Mouse (Mus musculus) CH12.LX (cell line): ENCODE results near the gene Abr. TPM values are rescaled to one million over a fixed set of nuclear protein-coding genes. Genes with fewer than 3 reads are reported as not detected.

Experiments
- DNase-seq: peaks from one replicate; pipeline ENCODE4 v3.0.0-alpha.2; 2013; ENCODE audit errors: extremely low read depth
- H3K27ac ChIP-seq: 2 replicates; pipeline ENCODE4 v1.5.1; 2012; ENCODE audit warnings: low read depth, mild to moderate bottlenecking, control low read depth, moderate library complexity; ENCODE audit not compliant: insufficient read depth
- H3K27me3 ChIP-seq: replicated peaks from 2 replicates; pipeline ENCODE3; 2012; ENCODE audit warnings: inconsistent platforms
- H3K36me3 ChIP-seq, 2 experiments: replicated peaks in 1 of 2; 2 replicates each; pipeline versions ENCODE3 to v1.6.1; 2012; ENCODE audit warnings: inconsistent platforms in 1 of 2, low read length in 1 of 2, mild to moderate bottlenecking in 1 of 2, mixed read lengths in 1 of 2, moderate library complexity in 1 of 2; ENCODE audit not compliant: control insufficient read depth in 1 of 2, insufficient read depth in 1 of 2
- H3K4me1 ChIP-seq, 2 experiments: 2 replicates each; pipeline ENCODE4 v1.6.1; 2012; ENCODE audit warnings: inconsistent platforms in 1 of 2, moderate library complexity in 1 of 2; ENCODE audit not compliant: insufficient read depth in 2 of 2, control insufficient read depth in 1 of 2
- H3K4me2 ChIP-seq: 2 replicates; pipeline ENCODE4 v1.6.1; 2012; ENCODE audit warnings: low read depth, mild to moderate bottlenecking, control low read depth; ENCODE audit not compliant: poor library complexity, insufficient read depth, severe bottlenecking
- H3K4me3 ChIP-seq, 3 experiments: fragments of 150-350 bp in 1 of 3; sonication (generic) in 1 of 3; replicated peaks in 1 of 3; 2 replicates each; pipeline versions ENCODE3 to v1.5.1; 2011 to 2012; ENCODE audit warnings: low read depth in 2 of 3, low read length in 2 of 3, mild to moderate bottlenecking in 2 of 3, moderate library complexity in 2 of 3, control low read depth in 1 of 3, improper control_type of control experiment in 1 of 3, inconsistent platforms in 1 of 3, mixed read lengths in 1 of 3; ENCODE audit not compliant: poor library complexity in 1 of 3
- H3K79me2 ChIP-seq: replicated peaks from 2 replicates; pipeline ENCODE4 v1.6.1; 2012; ENCODE audit warnings: mild to moderate bottlenecking, moderate library complexity; ENCODE audit not compliant: control insufficient read depth, poor library complexity, insufficient read depth, severe bottlenecking; ENCODE audit errors: extremely low read depth
- H3K9ac ChIP-seq: 2 replicates; pipeline ENCODE4 v1.6.1; 2012; ENCODE audit warnings: low read depth, mild to moderate bottlenecking, control low read depth, moderate library complexity; ENCODE audit not compliant: insufficient read depth
- H3K9me3 ChIP-seq: replicated peaks from 2 replicates; pipeline ENCODE3; 2012; ENCODE audit warnings: low read length, inconsistent platforms, mixed read lengths
- BHLHE40 ChIP-seq: IDR thresholded peaks from 2 replicates; pipeline ENCODE4 v1.6.1; 2011; ENCODE audit warnings: mild to moderate bottlenecking, low read depth, low read length, improper control_type of control experiment
- CHD2 ChIP-seq: IDR thresholded peaks from 2 replicates; pipeline ENCODE4 v1.6.1; 2011; ENCODE audit warnings: low read length, improper control_type of control experiment
- CTCF ChIP-seq, 2 experiments: IDR thresholded peaks in 1 of 2; conservative IDR thresholded peaks in 1 of 2; 2 replicates each; pipeline ENCODE4 v1.5.1; 2011 to 2012; ENCODE audit warnings: low read depth in 2 of 2, low read length in 2 of 2, improper control_type of control experiment in 1 of 2, inconsistent platforms in 1 of 2, mild to moderate bottlenecking in 1 of 2, moderate library complexity in 1 of 2
- E2F4 ChIP-seq: IDR thresholded peaks from 2 replicates; pipeline ENCODE4 v1.6.1; 2011; ENCODE audit warnings: low read depth, low read length, improper control_type of control experiment; ENCODE audit not compliant: insufficient replicate concordance
- ELF1 ChIP-seq: IDR thresholded peaks from 2 replicates; pipeline ENCODE4 v1.6.1; 2014; ENCODE audit warnings: low read depth, mild to moderate bottlenecking, inconsistent platforms, low read length, improper control_type of control experiment
- EP300 ChIP-seq: IDR thresholded peaks from 2 replicates; pipeline ENCODE4 v1.6.1; 2011; ENCODE audit warnings: low read length, improper control_type of control experiment
- ETS1 ChIP-seq: conservative IDR thresholded peaks from 2 replicates; pipeline ENCODE4 v1.6.1; 2012; ENCODE audit warnings: low read depth, mild to moderate bottlenecking, inconsistent platforms, low read length, improper control_type of control experiment, moderate library complexity
- GABPA ChIP-seq: IDR thresholded peaks from 2 replicates; pipeline ENCODE4 v1.6.1; 2012; ENCODE audit warnings: low read depth, low read length, improper control_type of control experiment, inconsistent platforms; ENCODE audit not compliant: insufficient replicate concordance
- HCFC1 ChIP-seq: IDR thresholded peaks from 2 replicates; pipeline ENCODE4 v1.6.1; 2012; ENCODE audit warnings: low read depth, mild to moderate bottlenecking, inconsistent platforms, low read length, improper control_type of control experiment
- KAT2A ChIP-seq: IDR thresholded peaks from 2 replicates; pipeline ENCODE4 v1.6.1; 2012; ENCODE audit warnings: low read length, improper control_type of control experiment, inconsistent platforms; ENCODE audit not compliant: insufficient replicate concordance
- MAFK ChIP-seq: IDR thresholded peaks from 2 replicates; pipeline ENCODE4 v1.6.1; 2011; ENCODE audit warnings: low read length, improper control_type of control experiment; ENCODE audit not compliant: insufficient replicate concordance
- MAX ChIP-seq: IDR thresholded peaks from 2 replicates; pipeline ENCODE4 v1.6.1; 2011; ENCODE audit warnings: low read length, improper control_type of control experiment
- MEF2A ChIP-seq: IDR thresholded peaks from 2 replicates; pipeline ENCODE4 v1.6.1; 2014; ENCODE audit warnings: low read depth, mild to moderate bottlenecking, inconsistent platforms, low read length, improper control_type of control experiment, borderline replicate concordance
- MXI1 ChIP-seq: IDR thresholded peaks from 2 replicates; pipeline ENCODE4 v1.6.1; 2011; ENCODE audit warnings: mild to moderate bottlenecking, low read depth, low read length, improper control_type of control experiment
- NELFE ChIP-seq: IDR thresholded peaks from 2 replicates; pipeline ENCODE4 v1.6.1; 2011; ENCODE audit warnings: low read depth, low read length, improper control_type of control experiment
- NRF1 ChIP-seq: IDR thresholded peaks from 2 replicates; pipeline ENCODE4 v1.6.1; 2014; ENCODE audit warnings: low read depth, mild to moderate bottlenecking, inconsistent platforms, low read length, improper control_type of control experiment, moderate library complexity
- RAD21 ChIP-seq: IDR thresholded peaks from 2 replicates; pipeline ENCODE4 v1.6.1; 2011; ENCODE audit warnings: low read depth, mild to moderate bottlenecking, low read length, improper control_type of control experiment, moderate library complexity
- RCOR1 ChIP-seq: conservative IDR thresholded peaks from 2 replicates; pipeline ENCODE4 v1.6.1; 2012; ENCODE audit warnings: low read depth, mild to moderate bottlenecking, inconsistent platforms, low read length, improper control_type of control experiment
- SMC3 ChIP-seq: IDR thresholded peaks from 2 replicates; pipeline ENCODE4 v1.6.1; 2011; ENCODE audit warnings: low read depth, low read length, improper control_type of control experiment
- TBP ChIP-seq: conservative IDR thresholded peaks from 2 replicates; pipeline ENCODE4 v1.6.1; 2011; ENCODE audit warnings: low read depth, low read length, improper control_type of control experiment
- UBTF ChIP-seq: IDR thresholded peaks from 2 replicates; pipeline ENCODE4 v1.6.1; 2012; ENCODE audit warnings: low read depth, mild to moderate bottlenecking, inconsistent platforms, low read length, improper control_type of control experiment, moderate library complexity
- USF1 ChIP-seq: IDR thresholded peaks from 2 replicates; pipeline ENCODE4 v1.6.1; 2014; ENCODE audit warnings: low read depth, mild to moderate bottlenecking, inconsistent platforms, low read length, improper control_type of control experiment
- USF2 ChIP-seq: conservative IDR thresholded peaks from 2 replicates; pipeline ENCODE4 v1.6.1; 2011; ENCODE audit warnings: low read depth, low read length, improper control_type of control experiment
- ZC3H11A ChIP-seq: IDR thresholded peaks from 2 replicates; pipeline ENCODE4 v1.6.1; 2012; ENCODE audit warnings: low read depth, mild to moderate bottlenecking, inconsistent platforms, low read length, improper control_type of control experiment
- ZKSCAN1 ChIP-seq: IDR thresholded peaks from 2 replicates; pipeline ENCODE4 v1.6.1; 2012; ENCODE audit warnings: low read depth, inconsistent platforms, low read length, improper control_type of control experiment, borderline replicate concordance
- ZMIZ1 ChIP-seq: IDR thresholded peaks from 2 replicates; pipeline ENCODE4 v1.6.1; 2012; ENCODE audit warnings: low read depth, mild to moderate bottlenecking, inconsistent platforms, low read length, improper control_type of control experiment
- ZNF384 ChIP-seq: IDR thresholded peaks from 2 replicates; pipeline ENCODE4 v1.6.1; 2012; ENCODE audit warnings: low read depth, low read length, improper control_type of control experiment, inconsistent platforms
- dilution Hi-C: fragments of 300-500 bp; cut with MboI; formaldehyde crosslinking; loops from 2 replicates; pipeline ENCODE4 v1.14.3; 2020; ENCODE audit warnings: low sequenced_read_pairs; ENCODE audit not compliant: extremely low pct_unique_long_range_greater_than_20kb, extremely low pct_ligation_motif_present
- in situ Hi-C: fragments of 300-500 bp; cut with MboI; formaldehyde crosslinking; loops from 3 replicates; pipeline ENCODE4 v1.14.3; 2019; ENCODE audit warnings: low sequenced_read_pairs, low pct_ligation_motif_present, low pct_unique_long_range_greater_than_20kb, mixed read lengths
- polyA plus RNA-seq: library from polyadenylated mRNA; unstranded; fragments of >175 nt; gene quantifications from 2 replicates; pipeline ENCODE4 v1.2.1, GENCODE M21; 2012; ENCODE audit warnings: low read depth; ENCODE audit not compliant: insufficient read length
- total RNA-seq, 2 experiments: library from RNA; depleted of rRNA; stranded (reverse); fragments of 300-350 nt in 1 of 2; fragments of >200 nt in 1 of 2; gene quantifications; 2 replicates each; pipeline ENCODE4 v1.2.3; 2012 to 2014

Abr gene
- total and polyA plus RNA-seq, 3 experiments, result 21.0 to 49.5 (median 37.4) TPM

- TF ChIP-seq ETS1 (no peak), NELFE (peak; percentile 21; the same call in 1 of the 2 replicates), ZKSCAN1 (no peak), CTCF (conservative IDR thresholded peaks at IDR 0.05 in 1 of 2, IDR thresholded peaks at IDR 0.05 in 1 of 2; ENCODE audit: low read depth in 2 of 2, low read length in 2 of 2) (peak; percentile 76 to 84), SMC3 (peak; percentile 51), NRF1 (no peak), RAD21 (peak; percentile 58), ELF1 (peak; percentile 18; the same call in 1 of the 2 replicates)
- no peak overlapping the region for H3K4me2 ChIP-seq
- no peak overlapping the region for H3K9ac ChIP-seq
- no peaks in the 10 kb centered on the region for H3K27me3 ChIP-seq
- in situ Hi-C loops, result no loop called here
- H3K27ac ChIP-seq, result no peak overlapping the region
- peak; percentile 78 for DNase-seq
- no peaks in the 10 kb centered on the region for H3K9me3 ChIP-seq
- dilution Hi-C loops, result no loop called here
- H3K4me1 ChIP-seq, result peaks cover 0 to 28% of the 10 kb centered on the region in 2 experiments; a peak in 2 of 4 replicates
- H3K79me2 ChIP-seq, result peaks cover 25% of the 10 kb centered on the region
- H3K36me3 ChIP-seq, result peaks cover 41 to 66% of the 10 kb centered on the region in 2 experiments
- no peak overlapping the region for H3K4me3 ChIP-seq
Observed at GRCm38 (mm10) chr11:76410826-76411225, 211.3 kb downstream of the Abr start.

GRCm38 (mm10) chr11:76406702-76407583 lies 215.2 kb downstream of the Abr start, which contains the start of gene Timm22:
Gene Timm22, plus strand, starts transcription at chr11:76406952.
- H3K79me2 ChIP-seq, result peaks cover 25% of the 10 kb centered on the region
- peak within 1 kb of the TSS; percentile 55 for H3K4me2 ChIP-seq
- in situ Hi-C loops, result loop anchor here (10.0 kb wide), 1 partner anchor 622 kb away; no protein-coding TSS in a partner anchor
- DNase-seq, result peak; percentile 100
- H3K36me3 ChIP-seq, result peaks cover 12 to 29% of the 10 kb centered on the region in 2 experiments
- dilution Hi-C loops, result no loop called here
- no peaks in the 10 kb centered on the region for H3K9me3 ChIP-seq
- H3K9ac ChIP-seq, result peak within 1 kb of the TSS; percentile 80
- peaks cover 6 to 35% of the 10 kb centered on the region in 2 experiments; a peak in 3 of 4 replicates for H3K4me1 ChIP-seq
- H3K27ac ChIP-seq, result peak within 1 kb of the TSS; percentile 59; the same call in 1 of the 2 replicates
- H3K4me3 ChIP-seq, result peak within 1 kb of the TSS; percentile 67 to 99 (median 82)
- no peaks in the 10 kb centered on the region for H3K27me3 ChIP-seq
- TF ChIP-seq RCOR1 (peak; percentile 80; the same call in 1 of the 2 replicates), BHLHE40 (peak; percentile 87), ZNF384 (peak; percentile 33; the same call in 1 of the 2 replicates), ELF1 (peak; percentile 92), TBP (peak; percentile 93), EP300 (no peak), NRF1 (no peak; the same call in none of the 2 replicates), MAX (peak; percentile 72), UBTF (no peak), GABPA (peak; percentile 92; the same call in 1 of the 2 replicates), SMC3 (peak; percentile 95), USF1 (no peak; the same call in 1 of the 2 replicates), KAT2A (peak; percentile 98), NELFE (peak; percentile 91), MEF2A (peak; percentile 58; the same call in 1 of the 2 replicates), CHD2 (peak; percentile 94), MAFK (no peak), HCFC1 (peak; percentile 98), ETS1 (no peak), USF2 (no peak), ZMIZ1 (peak; percentile 92), E2F4 (no peak; the same call in 1 of the 2 replicates), MXI1 (peak; percentile 62), CTCF (conservative IDR thresholded peaks at IDR 0.05 in 1 of 2, IDR thresholded peaks at IDR 0.05 in 1 of 2; ENCODE audit: low read depth in 2 of 2, low read length in 2 of 2) (peak; percentile 99 to 100), ZC3H11A (peak; percentile 100)
